Mouse (Mus musculus) ovary, postnatal 10 days (tissue): ENCODE measurements around the gene Gna15.

ENCODE experiments used
- DNase-seq: peaks from one replicate; pipeline ENCODE4 v3.0.0; 2022; ENCODE audit warnings: low spot score

Gna15 gene

GRCm38 (mm10) chr10:81523570-81523969, 455 bp downstream of the Gna15 start:
- no peak for DNase-seq

GRCm38 (mm10) chr10:81523142-81523541, 883 bp downstream of the Gna15 start:
- no peak for DNase-seq

GRCm38 (mm10) chr10:81519978-81520365, 4.1 kb downstream of the Gna15 start:
- DNase-seq = no peak

- DNase-seq = no peak
Observed at GRCm38 (mm10) chr10:81519227-81519977, 4.6 kb downstream of the Gna15 start.

GRCm38 (mm10) chr10:81518546-81518945, 5.5 kb downstream of the Gna15 start:
- no peak for DNase-seq

- DNase-seq = no peak
Observed at GRCm38 (mm10) chr10:81517227-81517626, 6.8 kb downstream of the Gna15 start.

- no peak for DNase-seq
Observed at GRCm38 (mm10) chr10:81513798-81514197, 10.2 kb downstream of the Gna15 start.

GRCm38 (mm10) chr10:81510246-81510810, 13.7 kb downstream of the Gna15 start:
- no peak for DNase-seq

- DNase-seq = no peak
Observed at GRCm38 (mm10) chr10:81507691-81508489, 16.1 kb downstream of the Gna15 start.

GRCm38 (mm10) chr10:81507095-81507494, 16.9 kb downstream of the Gna15 start:
- DNase-seq = no peak

- no peak for DNase-seq
Observed at GRCm38 (mm10) chr10:81505016-81505664, 18.9 kb downstream of the Gna15 start.

GRCm38 (mm10) chr10:81502658-81503057, 21.4 kb downstream of the Gna15 start:
- DNase-seq = peak; percentile 96

- DNase-seq = no peak
Observed at GRCm38 (mm10) chr10:81501863-81502262, 22.2 kb downstream of the Gna15 start.

- no peak for DNase-seq
Observed at GRCm38 (mm10) chr10:81500032-81500431, 24.0 kb downstream of the Gna15 start, which contains the start of gene S1pr4. Gene S1pr4, minus strand, starts transcription at chr10:81500132.

GRCm38 (mm10) chr10:81499250-81499901, 24.6 kb downstream of the Gna15 start:
- DNase-seq = no peak

- no peak for DNase-seq
Observed at GRCm38 (mm10) chr10:81498316-81499249, 25.4 kb downstream of the Gna15 start.

GRCm38 (mm10) chr10:81497401-81498270, 26.4 kb downstream of the Gna15 start:
- no peak for DNase-seq

- DNase-seq = no peak
Observed at GRCm38 (mm10) chr10:81496969-81497368, 27.1 kb downstream of the Gna15 start.

GRCm38 (mm10) chr10:81496264-81496901, 27.6 kb downstream of the Gna15 start, which contains the start of gene Ncln:
Gene Ncln, minus strand, starts transcription at chr10:81496392.
- DNase-seq = peak; percentile 94
